Mouse (Mus musculus) left cerebral cortex, adult 2 months (tissue): Measurements from ENCODE around the gene Lrrc73. TPM values are rescaled to one million over a fixed set of nuclear protein-coding genes. Genes with fewer than 3 reads are reported as not detected.

ENCODE experiments used
- DNase-seq, 2 experiments: peaks; one replicate each; pipeline ENCODE4 v3.0.0; 2021 to 2022; ENCODE audit warnings: low spot score in 2 of 2, mixed read lengths in 1 of 2; ENCODE audit errors: extremely low spot score in 1 of 2
- H3K27ac ChIP-seq: fragments of 200-600 bp; 2 replicates; pipeline ENCODE4 v1.8.1; 2022
- H3K4me3 ChIP-seq: fragments of 200-600 bp; 2 replicates; pipeline ENCODE4 v1.8.1; 2022
- CTCF ChIP-seq: fragments of 200-600 bp; IDR thresholded peaks from 2 replicates; pipeline ENCODE4 v1.8.1; 2022; ENCODE audit warnings: antibody characterized with exemption, mild to moderate bottlenecking, moderate library complexity
- intact Hi-C: fragments of 180-260 bp; cut with DNase I; formaldehyde crosslinking; loops from one replicate; pipeline ENCODE4 v1.15.1; 2025
- long read RNA-seq, 2 experiments: library from polyadenylated mRNA; stranded (forward); transcript quantifications; one replicate each; pipeline ENCODE4 v2.0.0; 2021; ENCODE audit warnings: borderline mapping rate in 2 of 2
- total RNA-seq, 2 experiments: library from RNA; stranded (reverse); gene quantifications; 2 replicates each; pipeline ENCODE4 v1.2.3; 2021

Lrrc73 gene
- total RNA-seq = 10 to 100 TPM; 63.4 to 63.7 TPM
- long read RNA-seq, experiment 1, transcript Lrrc73-204 (6 exons, 2,010 nt) = major isoform, 7 of 10 reads
- long read RNA-seq, experiment 1, partial matches to known transcripts = 1 of 10 reads
- long read RNA-seq, experiment 1, other reads (novel, unspliced or antisense) = 2 of 10 reads
- long read RNA-seq, experiment 2, transcript Lrrc73-204 (6 exons, 2,010 nt) = major isoform, 15 of 26 reads
- long read RNA-seq, experiment 2, partial matches to known transcripts = 2 of 26 reads
- long read RNA-seq, experiment 2, other reads (novel, unspliced or antisense) = 4 of 26 reads

DNA sequence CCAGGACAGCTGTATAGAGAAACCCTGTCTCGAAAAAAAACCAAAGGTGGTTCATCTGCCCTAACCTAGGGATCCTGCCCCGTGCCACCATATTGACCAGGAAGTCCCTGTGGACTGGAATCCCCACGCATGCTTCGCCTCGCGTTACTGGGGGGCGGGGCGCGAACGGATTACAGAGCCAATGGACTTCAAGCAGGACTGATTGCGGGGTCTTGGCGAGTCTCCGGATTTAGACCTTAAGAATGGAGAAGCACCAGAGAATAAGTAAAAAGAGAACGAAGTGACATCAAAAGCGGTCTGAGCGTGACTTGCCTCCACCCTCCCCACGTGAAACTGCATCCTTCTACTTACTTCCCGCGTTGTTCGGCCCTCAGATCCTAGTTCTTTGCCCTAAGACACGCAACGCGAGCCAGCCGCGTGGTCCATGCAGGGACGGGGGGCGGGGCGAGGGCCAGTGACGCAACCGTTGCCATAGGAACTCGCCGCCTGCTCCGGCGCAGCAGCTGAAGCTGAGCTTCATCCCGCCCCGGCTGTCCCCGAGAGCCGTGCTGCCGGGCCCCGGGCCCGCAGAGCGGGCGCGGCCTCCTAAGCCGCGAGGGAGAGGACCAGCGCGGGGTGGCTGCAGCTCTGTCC lies at the start of gene Lrrc73:
Lrrc73 (plus strand) TSS at position 80 of the 633 bp plus-strand sequence.
- peak within 1 kb of the TSS; percentile 91 for H3K27ac ChIP-seq
- TF ChIP-seq CTCF = no peak
- intact Hi-C loops = no loop called here
- H3K4me3 ChIP-seq = peak within 1 kb of the TSS; percentile 77
- peak; percentile 94 to 95 for DNase-seq

GRCm38 (mm10) chr17:46206676-46207075 lies 46.7 kb upstream of the Lrrc73 start:
- Histone ChIP-seq H3K4me3 (no peak overlapping the region), H3K27ac (no peak overlapping the region)
- TF ChIP-seq CTCF = no peak
- DNase-seq = no peak
- intact Hi-C loops = no loop called here

GRCm38 (mm10) chr17:46210550-46210949 lies 42.8 kb upstream of the Lrrc73 start:
- DNase-seq = no peak
- intact Hi-C loops = no loop called here
- Histone ChIP-seq H3K4me3 (no peak overlapping the region), H3K27ac (no peak overlapping the region)
- no peak for TF ChIP-seq CTCF

- no peak for TF ChIP-seq CTCF
- DNase-seq = no peak
- intact Hi-C loops = loop anchor here (10.0 kb wide), 1 partner anchor 733 kb away; no protein-coding TSS in a partner anchor
- H3K4me3 ChIP-seq = no peak overlapping the region
- H3K27ac ChIP-seq = no peak overlapping the region
Observed at GRCm38 (mm10) chr17:46221601-46222000, 31.7 kb upstream of the Lrrc73 start.

- intact Hi-C loops = loop anchor here (10.0 kb wide), 1 partner anchor 727 kb away; no protein-coding TSS in a partner anchor
- H3K4me3 ChIP-seq = no peak overlapping the region
- no peak overlapping the region for H3K27ac ChIP-seq
- TF ChIP-seq CTCF = no peak
- DNase-seq = no peak
Observed at GRCm38 (mm10) chr17:46227576-46227975, 25.8 kb upstream of the Lrrc73 start.

GRCm38 (mm10) chr17:46236067-46236466 lies 17.3 kb upstream of the Lrrc73 start:
- TF ChIP-seq CTCF = no peak
- Histone ChIP-seq H3K4me3 (no peak overlapping the region), H3K27ac (no peak overlapping the region)
- no peak for DNase-seq
- intact Hi-C loops = no loop called here

- Histone ChIP-seq H3K27ac (no peak overlapping the region), H3K4me3 (no peak overlapping the region)
- no peak for DNase-seq
- no peak for TF ChIP-seq CTCF
- intact Hi-C loops = no loop called here
Observed at GRCm38 (mm10) chr17:46237079-46237478, 16.3 kb upstream of the Lrrc73 start.

GRCm38 (mm10) chr17:46237480-46237879 lies 15.9 kb upstream of the Lrrc73 start:
- intact Hi-C loops = no loop called here
- no peak for TF ChIP-seq CTCF
- no peak for DNase-seq
- Histone ChIP-seq H3K27ac (no peak overlapping the region), H3K4me3 (no peak overlapping the region)

DNA sequence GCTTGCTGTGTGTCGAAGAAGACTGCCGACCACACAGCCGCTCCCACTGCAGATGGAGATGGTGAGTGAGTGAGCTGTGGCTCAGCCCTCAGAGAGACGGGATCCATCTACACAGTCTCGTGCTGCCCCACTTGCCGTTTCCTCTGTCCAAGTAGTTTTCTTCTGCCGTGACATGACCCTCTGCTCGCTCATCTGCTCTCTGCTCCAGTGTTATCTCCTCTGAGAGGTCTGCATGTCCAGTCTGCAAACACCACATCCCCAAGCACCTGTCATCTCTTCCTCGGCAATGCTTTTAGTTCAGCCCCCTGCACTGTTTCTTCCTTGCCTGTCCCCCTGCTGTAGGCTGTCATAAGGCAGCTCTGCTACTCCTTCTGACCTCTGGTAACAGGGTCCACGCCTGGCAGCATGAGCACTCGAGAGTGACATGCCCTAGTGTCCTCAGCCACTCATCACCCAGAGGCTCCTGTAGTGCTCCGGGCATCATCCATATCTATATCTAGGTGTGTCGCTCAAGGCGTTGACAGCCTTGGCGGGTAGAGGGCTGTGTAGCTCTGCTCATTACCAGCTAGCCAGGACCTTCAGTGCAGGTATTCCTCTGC lies 13.7 kb upstream of the Lrrc73 start:
- Histone ChIP-seq H3K4me3 (no peak overlapping the region), H3K27ac (no peak overlapping the region)
- intact Hi-C loops = no loop called here
- TF ChIP-seq CTCF = no peak
- DNase-seq = no peak

DNA sequence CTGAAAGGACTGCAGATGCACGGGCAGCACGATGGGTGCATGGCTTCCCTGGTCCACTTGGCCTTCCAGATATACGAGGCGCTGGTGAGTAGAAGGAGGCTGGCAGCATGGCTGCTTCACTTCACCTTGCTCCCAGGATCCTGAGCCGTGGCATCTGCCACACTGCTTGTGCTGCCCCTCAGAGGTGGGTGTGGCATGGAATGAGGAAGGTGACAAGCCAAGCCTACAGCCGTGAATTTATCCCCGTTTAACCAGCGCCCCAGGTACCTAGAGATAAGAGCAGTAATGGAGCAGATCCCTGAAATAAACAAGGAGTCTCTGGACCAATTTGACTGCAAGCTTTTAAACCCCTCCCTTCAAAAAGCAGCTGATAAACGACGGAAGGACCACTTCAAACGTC lies 11.9 kb upstream of the Lrrc73 start:
- H3K4me3 ChIP-seq = no peak overlapping the region
- DNase-seq = no peak
- no peak overlapping the region for H3K27ac ChIP-seq
- no peak for TF ChIP-seq CTCF
- intact Hi-C loops = no loop called here

GRCm38 (mm10) chr17:46242274-46242673 lies 11.1 kb upstream of the Lrrc73 start:
- H3K27ac ChIP-seq = no peak overlapping the region
- intact Hi-C loops = no loop called here
- no peak for DNase-seq
- no peak for TF ChIP-seq CTCF
- H3K4me3 ChIP-seq = no peak overlapping the region

DNA sequence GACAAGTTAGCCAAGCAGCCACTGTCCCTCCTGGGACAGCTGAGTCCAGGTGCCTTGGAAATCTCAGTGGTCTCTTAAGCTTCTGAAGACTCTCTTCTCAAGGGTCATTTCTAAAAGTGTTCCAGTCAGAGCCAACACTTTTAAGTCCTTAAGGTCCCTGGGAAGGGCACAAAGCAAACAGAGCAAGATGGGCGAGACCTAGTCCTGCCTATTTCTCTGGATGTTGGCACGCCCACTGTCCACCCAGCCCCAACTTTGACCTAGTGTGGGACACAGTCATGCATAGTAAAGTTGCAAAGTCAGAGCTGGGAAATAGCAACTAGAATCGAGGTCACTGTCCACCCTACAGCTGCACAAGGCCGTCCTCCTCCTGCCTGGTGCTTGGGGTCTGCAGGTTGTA lies 10.3 kb upstream of the Lrrc73 start:
- TF ChIP-seq CTCF = no peak
- no peak overlapping the region for H3K4me3 ChIP-seq
- H3K27ac ChIP-seq = no peak overlapping the region
- no peak for DNase-seq
- intact Hi-C loops = no loop called here
